Mouse (Mus musculus) olfactory bulb, adult 2 months (tissue): ENCODE results near the gene Unc119. TPM values are rescaled to one million over a fixed set of nuclear protein-coding genes. Genes with fewer than 3 reads are reported as not detected.

Experiments
- H3K27ac ChIP-seq: fragments of 200-500 bp; 2 replicates; pipeline ENCODE4 v1.5.1; 2012; ENCODE audit warnings: low read depth, low read length; ENCODE audit not compliant: insufficient read depth
- H3K4me1 ChIP-seq: fragments of 200-500 bp; 2 replicates; pipeline ENCODE4 v1.6.1; 2012; ENCODE audit warnings: low read length; ENCODE audit not compliant: control insufficient read depth, insufficient read depth
- H3K4me3 ChIP-seq: fragments of 200-500 bp; 2 replicates; pipeline ENCODE4 v1.5.1; 2012; ENCODE audit warnings: mild to moderate bottlenecking, low read depth, low read length, moderate library complexity; ENCODE audit not compliant: insufficient read depth
- CTCF ChIP-seq: fragments of 200-500 bp; IDR thresholded peaks from 2 replicates; pipeline ENCODE4 v1.5.1; 2012; ENCODE audit warnings: low read depth, mild to moderate bottlenecking, low read length, moderate library complexity; ENCODE audit not compliant: insufficient read depth
- POLR2A ChIP-seq: fragments of 200-500 bp; IDR thresholded peaks from 2 replicates; pipeline ENCODE4 v1.6.1; 2012; ENCODE audit warnings: mild to moderate bottlenecking, low read depth, low read length, moderate library complexity; ENCODE audit not compliant: insufficient read depth
- WGBS: fragments of 180-500 bp; shearing (Covaris S2); methylation state at CpG from one replicate; pipeline ENCODE4 v1.1.7; 2018; 5-methylcytosine and 5-hydroxymethylcytosine counted together
- polyA plus RNA-seq: library from polyadenylated mRNA; stranded (reverse); fragments of >200 nt; gene quantifications from 2 replicates; pipeline ENCODE4 v1.2.4, GENCODE M21; 2012; ENCODE audit warnings: low replicate concordance; ENCODE audit not compliant: missing spikeins, insufficient read depth, insufficient read length

The Unc119 gene
- polyA plus RNA-seq, 1 experiment, result not detected

DNA sequence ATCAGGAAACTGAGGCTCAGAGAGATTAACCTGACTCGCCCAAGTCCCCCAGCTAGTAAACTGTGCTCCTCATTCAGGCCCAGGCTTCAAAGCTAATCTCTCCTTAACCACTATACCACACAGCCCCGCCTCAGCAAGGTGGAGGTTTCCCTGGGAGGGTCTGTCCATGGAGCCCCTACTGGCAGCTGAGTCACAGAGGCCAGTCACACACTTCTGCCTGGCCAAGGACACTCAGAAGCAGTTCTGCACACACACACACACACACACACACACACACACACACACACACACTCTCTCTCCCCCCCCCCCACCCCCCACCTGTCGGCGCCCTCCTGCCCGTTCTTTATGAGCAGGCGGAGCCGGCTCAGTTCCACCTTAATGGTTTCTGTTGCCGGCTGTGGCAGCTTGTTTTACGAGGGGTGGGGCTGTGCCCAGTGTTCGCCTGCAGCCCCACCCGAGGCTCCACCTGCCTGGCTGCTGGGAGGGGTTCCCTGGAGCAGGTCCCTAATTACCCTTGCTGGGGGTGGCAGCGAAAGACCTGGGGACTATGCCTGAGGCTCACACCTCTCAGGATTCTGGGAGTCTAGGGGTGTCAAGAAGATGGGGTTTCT is 34.4 kb downstream of the Unc119 start:
- peaks cover 4% of the 10 kb centered on the region; the same call in 1 of the 2 replicates for H3K4me1 ChIP-seq
- H3K27ac ChIP-seq, result no peak overlapping the region
- WGBS, result 49% methylated on average over 12 of the region's 12 CpGs
- no peak for TF ChIP-seq CTCF
- no peak for TF ChIP-seq POLR2A
- H3K4me3 ChIP-seq, result no peak overlapping the region

GRCm38 (mm10) chr11:78380351-78380750 is 37.1 kb downstream of the Unc119 start:
- H3K27ac ChIP-seq, result no peak overlapping the region
- TF ChIP-seq POLR2A (no peak), CTCF (no peak)
- WGBS, result 64% methylated on average over 4 of the region's 4 CpGs
- H3K4me1 ChIP-seq, result peaks cover 6% of the 10 kb centered on the region; the same call in 1 of the 2 replicates
- no peak overlapping the region for H3K4me3 ChIP-seq

DNA sequence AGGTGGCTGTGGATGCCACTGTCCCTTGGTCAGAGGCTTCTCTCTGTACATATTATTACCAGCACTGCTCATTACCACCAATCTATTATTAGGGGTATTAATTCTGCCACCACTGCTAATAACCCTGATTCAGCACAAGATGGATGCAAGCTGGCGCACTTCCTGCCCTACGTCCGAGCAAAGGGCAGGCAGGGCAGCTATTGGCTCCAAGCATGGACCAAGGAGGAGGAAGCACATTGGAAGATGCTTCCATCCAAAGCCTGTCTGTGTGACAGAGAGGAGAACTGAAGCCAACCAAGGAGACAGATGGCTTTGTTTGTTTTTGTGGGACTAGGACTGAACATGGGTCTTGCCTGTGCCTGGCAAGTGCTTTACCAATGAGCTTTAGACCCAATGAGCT is 37.7 kb downstream of the Unc119 start:
- 70% methylated on average over 3 of the region's 3 CpGs for WGBS
- no peak for TF ChIP-seq POLR2A
- TF ChIP-seq CTCF, result no peak
- H3K27ac ChIP-seq, result no peak overlapping the region
- H3K4me3 ChIP-seq, result no peak overlapping the region
- peaks cover 6% of the 10 kb centered on the region; the same call in 1 of the 2 replicates for H3K4me1 ChIP-seq

DNA sequence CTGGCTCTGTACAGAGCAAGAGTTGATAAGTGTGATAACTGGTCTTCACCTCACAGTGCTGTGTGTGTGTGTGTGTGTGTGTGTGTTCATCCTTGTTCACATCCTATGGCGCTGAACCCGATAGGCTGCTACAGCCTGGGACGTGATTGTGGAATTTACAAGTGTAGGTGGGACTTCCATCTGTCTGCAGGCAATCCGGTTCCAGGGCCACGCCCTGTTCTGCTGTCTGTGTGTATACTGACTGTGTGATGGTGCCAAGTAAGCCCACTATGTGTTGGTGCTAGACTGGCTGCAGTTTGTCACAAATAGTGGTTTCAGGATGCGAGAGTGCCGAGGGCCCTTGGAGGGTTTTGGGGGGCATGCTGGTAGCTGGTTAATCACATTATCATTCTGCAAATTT is 39.0 kb downstream of the Unc119 start:
- TF ChIP-seq POLR2A, result no peak
- 80% methylated on average over 7 of the region's 7 CpGs for WGBS
- Histone ChIP-seq H3K4me3 (no peak overlapping the region), H3K4me1 (peaks cover 6% of the 10 kb centered on the region; the same call in 1 of the 2 replicates), H3K27ac (no peak overlapping the region)

- TF ChIP-seq POLR2A (no peak), CTCF (no peak)
- peaks cover 6% of the 10 kb centered on the region; the same call in 1 of the 2 replicates for H3K4me1 ChIP-seq
- H3K4me3 ChIP-seq, result no peak overlapping the region
- no peak overlapping the region for H3K27ac ChIP-seq
- WGBS, result 39% methylated on average over 5 of the region's 5 CpGs
Observed at GRCm38 (mm10) chr11:78382701-78383100, 39.4 kb downstream of the Unc119 start.

- no peak for TF ChIP-seq CTCF
- TF ChIP-seq POLR2A, result no peak
- Histone ChIP-seq H3K4me3 (no peak overlapping the region), H3K27ac (no peak overlapping the region), H3K4me1 (peaks cover 6% of the 10 kb centered on the region; the same call in 1 of the 2 replicates)
- WGBS, result 88% methylated on average over 10 of the region's 10 CpGs
Observed at GRCm38 (mm10) chr11:78385776-78386175, 42.5 kb downstream of the Unc119 start.

GRCm38 (mm10) chr11:78386508-78387043 is 43.3 kb downstream of the Unc119 start, which contains the start of gene Foxn1:
Foxn1 (minus strand) TSS chr11:78386558.
- TF ChIP-seq POLR2A (no peak), CTCF (no peak)
- Histone ChIP-seq H3K4me3 (no peak within 1 kb of the TSS), H3K27ac (no peak within 1 kb of the TSS), H3K4me1 (peaks cover 6% of the 10 kb centered on the region; the same call in 1 of the 2 replicates)
- 84% methylated on average over 14 of the region's 14 CpGs for WGBS

DNA sequence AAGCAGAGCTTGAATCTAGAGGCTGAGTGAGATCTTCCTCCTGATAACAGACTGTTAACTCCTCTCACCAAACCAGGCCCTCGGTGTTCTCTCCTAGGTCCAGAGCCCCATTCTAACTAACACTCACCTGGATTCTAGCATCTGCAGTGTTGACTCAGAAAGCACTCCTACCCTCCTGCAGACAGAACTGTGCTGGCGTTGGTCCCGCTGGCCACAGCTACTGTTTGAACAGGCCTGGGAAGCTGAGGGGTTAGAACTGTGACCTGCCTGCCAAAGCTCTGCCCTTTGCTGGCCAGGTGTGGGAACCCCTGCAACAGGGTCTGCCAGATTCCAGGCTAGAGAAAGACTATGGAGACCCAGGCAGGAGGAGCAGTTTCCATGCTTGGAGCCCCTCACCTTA is 49.4 kb downstream of the Unc119 start:
- no peak for TF ChIP-seq POLR2A
- TF ChIP-seq CTCF, result no peak
- Histone ChIP-seq H3K27ac (no peak overlapping the region), H3K4me3 (no peak overlapping the region), H3K4me1 (peaks cover 5% of the 10 kb centered on the region; the same call in 1 of the 2 replicates)
- WGBS, result 86% methylated on average over 3 of the region's 3 CpGs

DNA sequence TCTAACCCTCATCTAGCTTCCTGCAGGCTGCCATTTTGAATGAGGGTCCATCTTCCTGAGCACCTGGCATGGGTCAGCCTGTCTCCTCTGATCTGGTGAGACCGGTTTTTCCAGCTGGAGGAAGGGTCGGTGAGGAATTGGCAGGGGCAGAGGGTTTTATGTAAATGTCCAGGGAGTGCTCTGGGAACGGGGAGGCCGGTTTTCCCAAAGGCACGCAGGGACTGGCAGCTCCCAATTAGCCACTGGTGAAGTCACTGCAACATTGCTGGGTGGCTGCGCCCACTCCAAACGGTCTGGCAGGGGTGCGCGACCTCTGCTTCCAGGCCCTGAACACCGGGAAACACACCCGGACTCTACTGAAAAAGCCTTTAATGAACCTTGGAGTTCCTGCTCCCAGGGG is 53.7 kb downstream of the Unc119 start:
- Histone ChIP-seq H3K27ac (no peak overlapping the region), H3K4me1 (peaks cover 5% of the 10 kb centered on the region; the same call in 1 of the 2 replicates), H3K4me3 (no peak overlapping the region)
- TF ChIP-seq CTCF, result no peak
- 54% methylated on average over 11 of the region's 11 CpGs for WGBS

GRCm38 (mm10) chr11:78397397-78397796 is 54.1 kb downstream of the Unc119 start:
- peak; percentile 64; the same call in 1 of the 2 replicates for TF ChIP-seq CTCF
- TF ChIP-seq POLR2A, result no peak
- WGBS, result 30% methylated on average over 18 of the region's 18 CpGs

More at GRCm38 (mm10) chr11:78397397-78397796, 54.1 kb downstream of the Unc119 start:
- H3K4me1 ChIP-seq, result peaks cover 5% of the 10 kb centered on the region; the same call in 1 of the 2 replicates
- H3K4me3 ChIP-seq, result peak overlapping the region; percentile 25; the same call in 1 of the 2 replicates
- no peak overlapping the region for H3K27ac ChIP-seq
